Mouse (Mus musculus) hindbrain, embryonic 16.5 days (tissue): ENCODE measurements around the gene Man1a2. TPM values are rescaled to one million over a fixed set of nuclear protein-coding genes. Genes with fewer than 3 reads are reported as not detected.

Source experiments
- ATAC-seq: fragments of 200-750 bp; cut with Nextera tagmentation; 2 replicates; pipeline ENCODE4 v1.8.0; 2017; ENCODE audit warnings: moderate TSS enrichment, moderate library complexity
- H3K27ac ChIP-seq: fragments of 300-500 bp; sonication (generic); 2 replicates; pipeline ENCODE4 v1.5.1; 2014; ENCODE audit warnings: low read depth, mild to moderate bottlenecking, control low read depth, low read length, moderate library complexity
- H3K27me3 ChIP-seq: fragments of 300-500 bp; sonication (generic); replicated peaks from 2 replicates; pipeline ENCODE4 v1.6.1; 2014; ENCODE audit warnings: low read length; ENCODE audit not compliant: control insufficient read depth, insufficient read depth
- H3K36me3 ChIP-seq: fragments of 300-500 bp; sonication (generic); 2 replicates; pipeline ENCODE4 v1.6.1; 2014; ENCODE audit warnings: mild to moderate bottlenecking, low read length, moderate library complexity, mixed read lengths; ENCODE audit not compliant: control insufficient read depth, insufficient read depth
- H3K4me1 ChIP-seq: fragments of 300-500 bp; sonication (generic); 2 replicates; pipeline ENCODE4 v1.6.1; 2014; ENCODE audit warnings: low read depth, low read length; ENCODE audit not compliant: control insufficient read depth, insufficient read depth
- H3K4me2 ChIP-seq: fragments of 300-500 bp; sonication (generic); 2 replicates; pipeline ENCODE4 v1.6.1; 2014; ENCODE audit warnings: mild to moderate bottlenecking, low read length, control low read depth, moderate library complexity
- H3K4me3 ChIP-seq: fragments of 300-500 bp; sonication (generic); 2 replicates; pipeline ENCODE4 v1.5.1; 2014; ENCODE audit warnings: mild to moderate bottlenecking, low read length, control low read depth, moderate library complexity
- H3K9ac ChIP-seq: fragments of 300-500 bp; sonication (generic); 2 replicates; pipeline ENCODE4 v1.6.1; 2014; ENCODE audit warnings: low read depth, mild to moderate bottlenecking, control low read depth, low read length, moderate library complexity
- H3K9me3 ChIP-seq: fragments of 300-500 bp; sonication (generic); 2 replicates; pipeline ENCODE4 v1.6.1; 2014; ENCODE audit warnings: mild to moderate bottlenecking, low read length, moderate library complexity; ENCODE audit not compliant: control insufficient read depth
- whole genome bisulfite sequencing: fragments of 180-500 bp; shearing (Covaris S2); extraction: QIAGEN DNeasy Blood & Tissue Kit; methylation state at CpG from one replicate; pipeline ENCODE4 v1.1.7; 2014; 5-methylcytosine and 5-hydroxymethylcytosine counted together
- polyA plus RNA-seq: library from polyadenylated mRNA; unstranded; fragments of >200 nt; fragmentation: Nextera tagmentation; extraction: Ambion mirVana; gene quantifications from 2 replicates; pipeline ENCODE4 v1.2.1, GENCODE M21; 2015

Gene Man1a2
- polyA plus RNA-seq, 1 experiment from 2014 or later, result 20.8 TPM

DNA sequence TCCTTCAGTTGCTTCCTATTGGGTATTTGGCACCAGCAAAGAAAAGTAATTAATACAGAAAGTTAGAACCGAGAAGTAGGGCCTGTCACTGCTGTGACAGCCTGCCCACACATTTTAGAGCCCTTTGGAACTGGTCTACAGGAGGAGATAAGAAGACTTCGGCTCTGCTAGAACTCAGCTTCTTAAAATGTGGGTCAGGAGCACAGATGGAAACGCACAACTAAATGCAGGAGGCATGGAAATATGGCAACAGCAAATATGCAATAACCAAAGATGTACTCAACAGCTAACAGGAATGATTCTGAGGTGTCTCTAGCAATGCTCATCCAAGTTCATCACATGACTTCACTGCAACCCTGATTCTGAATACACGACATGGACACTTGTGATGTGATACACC lies 10.2 kb downstream of the Man1a2 start:
- Histone ChIP-seq H3K9ac (no peak overlapping the region), H3K4me3 (no peak overlapping the region), H3K27ac (no peak overlapping the region), H3K9me3 (no peaks in the 10 kb centered on the region), H3K36me3 (no peaks in the 10 kb centered on the region), H3K4me2 (no peak overlapping the region), H3K27me3 (no peaks in the 10 kb centered on the region), H3K4me1 (peaks cover 3% of the 10 kb centered on the region; the same call in 1 of the 2 replicates)
- no peak for ATAC-seq
- 87% methylated on average over 4 of the region's 4 CpGs for WGBS

DNA sequence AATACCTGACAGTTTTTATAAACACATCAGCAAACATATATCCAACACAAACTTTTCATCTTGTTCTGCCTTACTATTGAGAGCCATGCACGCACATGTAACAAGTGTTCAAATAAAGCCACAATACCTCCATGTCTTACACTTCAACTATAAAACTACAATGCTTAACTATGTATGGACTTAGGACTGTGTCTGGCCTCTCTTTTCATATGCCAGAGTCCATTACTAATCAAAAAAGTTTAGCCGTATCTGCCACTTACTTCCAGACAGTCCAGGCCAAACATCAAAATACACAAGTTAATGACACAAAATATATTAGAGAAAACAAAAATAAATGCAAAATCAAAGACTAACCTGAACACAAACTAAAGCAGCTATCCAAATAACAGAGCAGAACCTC lies 14.9 kb downstream of the Man1a2 start:
- H3K4me2 ChIP-seq, result no peak overlapping the region
- no peaks in the 10 kb centered on the region for H3K36me3 ChIP-seq
- no peak overlapping the region for H3K9ac ChIP-seq
- no peak overlapping the region for H3K27ac ChIP-seq
- WGBS, result 91% methylated on average over 2 of the region's 2 CpGs
- no peaks in the 10 kb centered on the region for H3K4me1 ChIP-seq
- H3K4me3 ChIP-seq, result no peak overlapping the region
- no peaks in the 10 kb centered on the region for H3K27me3 ChIP-seq
- H3K9me3 ChIP-seq, result no peaks in the 10 kb centered on the region
- no peak for ATAC-seq

DNA sequence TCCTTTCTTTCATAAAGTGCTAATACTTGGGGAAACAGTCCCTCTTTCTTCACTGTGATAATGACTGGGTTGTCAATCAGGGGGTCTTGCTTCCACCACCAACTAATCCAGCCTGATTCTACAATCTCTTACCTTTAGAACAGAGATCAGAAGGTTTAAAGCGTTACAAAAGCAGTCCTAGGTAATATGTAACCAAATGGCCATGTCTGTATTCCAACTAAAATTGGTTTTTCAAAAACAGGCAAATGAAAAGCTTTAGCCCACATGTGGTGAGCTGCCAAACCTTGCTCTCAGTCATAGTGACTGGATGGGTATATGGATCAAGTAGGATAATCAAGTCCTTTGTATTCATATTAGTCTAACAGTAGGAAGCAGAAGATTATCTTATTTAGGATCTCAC lies 32.0 kb downstream of the Man1a2 start:
- Histone ChIP-seq H3K9me3 (no peaks in the 10 kb centered on the region), H3K27me3 (no peaks in the 10 kb centered on the region), H3K36me3 (no peaks in the 10 kb centered on the region), H3K4me2 (no peak overlapping the region), H3K9ac (no peak overlapping the region), H3K4me1 (no peaks in the 10 kb centered on the region), H3K4me3 (no peak overlapping the region), H3K27ac (no peak overlapping the region)
- 92% methylated on average over 1 of the region's 1 CpGs for WGBS
- no peak for ATAC-seq

DNA sequence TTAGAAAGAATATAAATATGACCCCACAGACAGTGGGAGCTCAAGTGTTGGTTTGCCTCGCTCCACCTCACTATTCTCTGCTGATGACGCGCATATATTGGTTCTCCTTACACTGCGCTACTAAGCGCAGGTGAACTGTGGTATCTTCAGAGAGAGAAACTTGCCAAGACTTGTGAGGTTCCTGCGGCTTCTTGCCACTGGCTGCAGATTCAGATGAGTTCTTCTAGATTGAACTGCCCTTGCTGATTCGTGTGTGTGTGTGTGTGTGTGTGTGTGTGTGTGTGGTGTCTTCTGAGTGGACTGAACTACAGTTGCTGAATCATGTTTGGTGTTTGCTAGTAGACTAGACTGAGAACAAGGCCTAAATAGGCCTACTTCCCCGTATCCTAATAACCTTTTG lies 43.7 kb downstream of the Man1a2 start:
- Histone ChIP-seq H3K9ac (no peak overlapping the region), H3K4me2 (no peak overlapping the region), H3K36me3 (peaks cover 6% of the 10 kb centered on the region), H3K4me1 (no peaks in the 10 kb centered on the region), H3K9me3 (no peaks in the 10 kb centered on the region), H3K27ac (no peak overlapping the region), H3K27me3 (no peaks in the 10 kb centered on the region), H3K4me3 (no peak overlapping the region)
- ATAC-seq, result no peak
- WGBS, result 94% methylated on average over 8 of the region's 8 CpGs

DNA sequence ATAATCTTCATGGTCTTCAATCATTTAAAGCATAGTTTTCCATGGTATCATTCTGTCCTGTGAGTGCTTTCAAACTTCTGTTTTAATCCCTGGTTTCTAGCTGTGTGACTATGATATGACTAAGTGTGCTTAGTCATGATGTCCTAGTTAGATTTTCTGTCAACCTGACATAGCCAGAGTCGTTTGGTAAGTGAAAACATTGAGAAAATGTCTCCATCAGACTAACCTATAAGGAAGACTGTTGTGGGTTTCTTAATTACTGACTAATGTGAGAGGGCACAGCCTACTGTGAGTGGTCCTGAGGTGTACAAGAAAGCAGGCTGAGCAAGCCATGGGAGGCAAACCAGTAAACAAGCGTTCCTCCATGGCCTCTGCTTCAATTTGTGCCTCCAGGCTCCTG lies 49.0 kb downstream of the Man1a2 start:
- Histone ChIP-seq H3K4me2 (no peak overlapping the region), H3K27me3 (no peaks in the 10 kb centered on the region), H3K27ac (no peak overlapping the region), H3K9ac (no peak overlapping the region), H3K4me3 (no peak overlapping the region), H3K4me1 (no peaks in the 10 kb centered on the region), H3K36me3 (no peaks in the 10 kb centered on the region), H3K9me3 (no peaks in the 10 kb centered on the region)
- WGBS, result 81% methylated on average over 2 of the region's 2 CpGs
- ATAC-seq, result no peak

DNA sequence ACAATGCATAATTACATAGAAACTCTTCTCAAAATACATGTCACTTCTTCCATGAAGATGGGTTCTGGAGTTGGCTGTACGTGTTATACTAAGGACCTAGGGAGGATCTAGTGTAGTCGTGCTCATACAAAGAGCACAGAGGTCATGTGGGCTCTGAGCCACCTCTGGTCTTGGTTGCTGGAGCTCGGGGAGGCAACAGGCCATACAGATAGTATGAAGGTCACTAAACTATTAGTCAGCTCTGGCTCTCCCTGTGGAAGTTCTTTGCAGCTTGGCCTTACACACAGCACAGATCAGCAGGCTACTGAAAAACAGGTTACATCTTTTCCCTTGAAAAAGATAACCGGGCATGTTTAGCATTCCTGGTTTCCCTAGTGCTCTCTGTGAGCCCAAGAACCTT lies 50.5 kb downstream of the Man1a2 start:
- no peaks in the 10 kb centered on the region for H3K9me3 ChIP-seq
- no peak for ATAC-seq
- H3K4me2 ChIP-seq, result no peak overlapping the region
- no peaks in the 10 kb centered on the region for H3K4me1 ChIP-seq
- H3K4me3 ChIP-seq, result no peak overlapping the region
- H3K27ac ChIP-seq, result no peak overlapping the region
- 96% methylated on average over 4 of the region's 4 CpGs for WGBS
- no peak overlapping the region for H3K9ac ChIP-seq
- H3K27me3 ChIP-seq, result no peaks in the 10 kb centered on the region
- no peaks in the 10 kb centered on the region for H3K36me3 ChIP-seq

DNA sequence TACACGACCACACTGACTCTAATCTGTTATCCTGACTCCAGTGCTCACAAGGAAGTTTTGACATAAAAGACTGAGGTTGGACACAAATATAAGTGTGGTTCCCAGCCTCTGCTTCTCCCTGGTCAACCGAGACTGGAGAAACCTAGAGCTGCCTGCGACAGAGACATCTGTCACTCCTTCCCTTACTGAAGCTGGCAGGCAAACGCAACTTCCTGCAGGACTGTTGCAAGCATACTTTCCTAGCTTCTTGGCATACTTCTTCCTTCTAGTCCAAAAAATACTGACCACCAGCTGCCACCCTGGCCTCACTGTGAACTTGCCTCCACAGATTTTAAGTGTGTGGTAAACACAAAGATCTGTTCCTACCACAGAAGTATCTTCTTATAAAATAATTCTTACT lies 66.8 kb downstream of the Man1a2 start:
- Histone ChIP-seq H3K27ac (no peak overlapping the region), H3K4me2 (no peak overlapping the region), H3K4me3 (no peak overlapping the region), H3K4me1 (no peaks in the 10 kb centered on the region), H3K9ac (no peak overlapping the region), H3K9me3 (no peaks in the 10 kb centered on the region), H3K27me3 (no peaks in the 10 kb centered on the region), H3K36me3 (no peaks in the 10 kb centered on the region)
- WGBS, result 89% methylated on average over 4 of the region's 4 CpGs
- ATAC-seq, result no peak

DNA sequence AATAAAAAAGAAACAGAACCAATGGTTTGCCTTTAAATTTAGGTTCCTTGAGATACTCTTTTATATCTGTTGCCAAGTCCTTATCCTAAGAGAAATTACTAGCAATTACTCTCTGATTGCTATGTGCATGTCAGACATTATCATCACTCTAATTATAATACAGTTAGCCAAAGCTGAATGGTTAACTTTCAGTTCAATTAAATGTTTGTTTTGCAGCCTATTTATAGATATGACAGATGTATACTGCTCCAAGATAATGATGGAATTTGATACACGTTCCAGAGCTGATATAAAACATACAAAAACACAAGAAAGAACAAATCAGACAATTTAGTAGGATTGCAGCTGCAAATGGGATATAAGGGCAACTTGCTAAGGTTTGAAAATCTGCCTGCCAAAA lies 74.4 kb downstream of the Man1a2 start:
- H3K36me3 ChIP-seq, result no peaks in the 10 kb centered on the region
- 67% methylated on average over 1 of the region's 1 CpGs for WGBS
- no peaks in the 10 kb centered on the region for H3K4me1 ChIP-seq
- ATAC-seq, result no peak
- H3K27ac ChIP-seq, result no peak overlapping the region
- no peak overlapping the region for H3K9ac ChIP-seq
- H3K4me3 ChIP-seq, result no peak overlapping the region
- no peak overlapping the region for H3K4me2 ChIP-seq
- H3K9me3 ChIP-seq, result no peaks in the 10 kb centered on the region
- H3K27me3 ChIP-seq, result no peaks in the 10 kb centered on the region

DNA sequence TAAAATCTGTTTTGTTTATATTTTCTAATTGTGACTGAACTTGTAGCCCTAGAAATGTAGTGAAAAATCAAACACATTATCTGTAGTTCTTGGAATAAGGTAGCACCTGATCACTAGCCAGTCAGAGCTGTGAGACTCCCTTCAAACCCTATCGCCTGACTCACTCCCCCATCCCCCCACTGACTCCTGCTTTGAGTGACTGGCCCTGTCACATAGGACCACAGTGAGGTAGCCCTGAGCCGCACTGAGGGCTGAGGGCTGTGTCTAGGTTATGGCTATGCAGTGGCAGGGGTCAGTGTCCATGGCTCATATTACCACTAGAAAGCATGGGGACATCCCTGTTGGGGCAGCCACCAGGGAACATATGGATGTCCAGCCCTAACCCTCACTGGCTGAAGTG lies 80.8 kb downstream of the Man1a2 start:
- H3K4me2 ChIP-seq, result no peak overlapping the region
- no peaks in the 10 kb centered on the region for H3K9me3 ChIP-seq
- ATAC-seq, result no peak
- H3K27me3 ChIP-seq, result no peaks in the 10 kb centered on the region
- no peaks in the 10 kb centered on the region for H3K4me1 ChIP-seq
- no peak overlapping the region for H3K4me3 ChIP-seq
- no peak overlapping the region for H3K9ac ChIP-seq
- H3K27ac ChIP-seq, result no peak overlapping the region
- H3K36me3 ChIP-seq, result no peaks in the 10 kb centered on the region
- 93% methylated on average over 2 of the region's 2 CpGs for WGBS

DNA sequence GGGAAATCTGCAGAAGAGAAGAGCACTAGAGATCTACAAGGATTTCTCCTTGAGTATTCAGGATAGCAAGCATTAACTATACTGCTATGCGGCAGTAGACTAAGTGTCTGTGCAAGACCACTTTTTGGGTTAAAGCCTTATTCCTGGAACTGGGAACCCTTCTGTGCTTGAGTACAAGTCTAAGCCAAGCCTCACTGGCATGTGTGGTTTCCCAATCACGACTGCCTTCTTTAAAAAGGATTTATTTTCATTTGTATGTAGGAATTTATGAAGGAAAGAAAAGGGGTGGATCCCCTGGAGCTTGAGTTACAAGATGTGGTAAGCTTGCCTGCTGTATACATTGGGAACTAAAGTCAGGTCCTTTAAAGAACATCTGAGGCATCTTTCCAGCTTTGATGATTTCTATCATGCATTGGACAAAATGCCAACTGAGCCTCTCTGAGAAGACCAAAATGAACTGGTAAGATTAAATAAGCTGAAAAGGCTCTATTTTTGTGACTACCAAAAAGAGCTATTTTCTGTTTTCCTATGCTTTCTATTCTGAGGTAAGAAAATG lies 86.0 kb downstream of the Man1a2 start:
- no peaks in the 10 kb centered on the region for H3K9me3 ChIP-seq
- 87% methylated on average over 2 of the region's 2 CpGs for WGBS
- H3K36me3 ChIP-seq, result no peaks in the 10 kb centered on the region
- no peak overlapping the region for H3K4me3 ChIP-seq
- no peak overlapping the region for H3K9ac ChIP-seq
- no peak overlapping the region for H3K4me2 ChIP-seq
- no peak overlapping the region for H3K27ac ChIP-seq
- no peaks in the 10 kb centered on the region for H3K4me1 ChIP-seq
- no peaks in the 10 kb centered on the region for H3K27me3 ChIP-seq
- ATAC-seq, result no peak
